Mouse (Mus musculus) small intestine, adult 2 months (tissue): ENCODE data around the gene Jag2.

Source experiments
- CTCF ChIP-seq: fragments of 200-500 bp; IDR thresholded peaks from 2 replicates; pipeline ENCODE4 v1.5.1; 2012; ENCODE audit warnings: low read depth, mild to moderate bottlenecking, control low read depth, inconsistent platforms, low read length, moderate library complexity, mixed read lengths; ENCODE audit not compliant: insufficient replicate concordance, insufficient read length; ENCODE audit errors: extremely low read depth
- POLR2A ChIP-seq: fragments of 200-500 bp; IDR thresholded peaks from 2 replicates; pipeline ENCODE4 v1.6.1; 2012; ENCODE audit warnings: low read depth, mild to moderate bottlenecking, control low read depth, inconsistent platforms, low read length, moderate library complexity

GRCm38 (mm10) chr12:112876332-112877072 lies 53.1 kb downstream of the Jag2 start:
- TF ChIP-seq CTCF (no peak), POLR2A (no peak)
